Mouse (Mus musculus): Measurements from ENCODE around the gene Rnf150.

Gene Rnf150

DNA sequence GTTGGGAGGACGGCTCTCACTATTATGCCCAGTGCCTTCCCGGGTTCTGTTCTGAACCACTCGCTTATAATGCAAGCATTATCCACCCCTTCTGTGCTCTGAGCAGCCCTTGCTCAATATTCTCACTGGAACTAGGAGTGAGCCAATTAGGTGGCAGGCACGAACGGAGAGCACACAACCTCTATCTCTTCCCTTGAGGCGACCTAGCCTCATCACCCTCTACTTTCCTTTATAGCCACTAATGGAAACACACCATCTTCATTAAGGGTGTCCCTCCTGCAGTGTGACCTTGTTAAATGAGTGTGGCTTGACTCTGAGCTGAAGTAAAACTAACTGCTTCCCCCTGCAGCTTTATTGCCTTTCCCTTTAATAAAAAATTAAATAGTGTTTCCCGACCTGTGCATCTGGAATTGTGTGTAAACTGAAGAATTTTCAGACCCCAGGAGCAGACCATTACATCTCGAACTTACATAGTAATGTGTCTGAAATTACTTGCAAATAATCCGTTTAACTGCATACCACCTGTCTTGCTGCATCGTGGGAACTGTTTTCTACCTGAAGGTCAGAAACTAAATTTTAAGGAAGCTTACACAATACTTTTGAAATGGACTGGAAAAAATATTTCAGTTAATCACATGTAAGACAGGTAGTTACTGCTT is 26.0 kb downstream of the Rnf150 start:
- no peak for DNase-seq (ENCODE audit: low read depth, low spot score)

DNA sequence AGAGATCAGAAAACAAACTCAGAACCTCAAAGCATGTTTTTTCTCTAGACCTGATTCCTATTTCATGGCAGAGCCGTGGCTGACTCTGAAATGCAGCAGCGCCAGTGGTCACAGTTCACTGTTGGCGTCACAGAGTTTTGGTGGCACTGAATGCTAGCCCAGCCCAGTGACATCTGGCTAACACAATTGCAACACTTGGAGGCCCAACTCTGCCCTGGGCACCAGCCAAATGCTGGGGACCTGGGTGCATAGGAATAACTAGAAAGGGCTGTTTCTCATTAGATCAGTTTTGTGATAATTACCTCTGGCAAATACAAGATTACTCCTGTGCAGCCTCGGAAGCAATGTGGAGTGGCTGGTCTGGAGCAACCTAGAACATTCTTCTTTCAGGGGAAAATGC is 31.9 kb downstream of the Rnf150 start:
- DNase-seq (ENCODE audit: low read depth, low spot score) = no peak

DNA sequence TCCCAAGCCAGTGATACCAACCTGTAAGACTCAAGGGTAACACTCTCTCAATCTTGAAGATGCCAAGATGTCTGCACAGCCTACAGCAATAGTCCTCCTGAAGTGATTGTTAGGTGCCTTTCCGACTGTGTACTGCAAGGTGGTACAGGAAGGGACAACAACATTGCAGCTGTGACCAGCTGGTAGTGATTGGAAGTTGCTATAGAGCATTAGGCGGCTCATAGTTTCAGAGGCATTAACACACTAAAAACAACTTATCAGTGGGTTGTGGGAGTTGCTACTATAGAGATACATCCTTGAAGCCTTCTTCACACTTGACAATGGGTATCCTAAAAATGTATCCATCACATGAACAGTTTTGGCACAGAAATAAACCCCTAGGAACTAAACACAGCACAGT is 33.6 kb downstream of the Rnf150 start:
- DNase-seq (ENCODE audit: low read depth, low spot score) = no peak

DNA sequence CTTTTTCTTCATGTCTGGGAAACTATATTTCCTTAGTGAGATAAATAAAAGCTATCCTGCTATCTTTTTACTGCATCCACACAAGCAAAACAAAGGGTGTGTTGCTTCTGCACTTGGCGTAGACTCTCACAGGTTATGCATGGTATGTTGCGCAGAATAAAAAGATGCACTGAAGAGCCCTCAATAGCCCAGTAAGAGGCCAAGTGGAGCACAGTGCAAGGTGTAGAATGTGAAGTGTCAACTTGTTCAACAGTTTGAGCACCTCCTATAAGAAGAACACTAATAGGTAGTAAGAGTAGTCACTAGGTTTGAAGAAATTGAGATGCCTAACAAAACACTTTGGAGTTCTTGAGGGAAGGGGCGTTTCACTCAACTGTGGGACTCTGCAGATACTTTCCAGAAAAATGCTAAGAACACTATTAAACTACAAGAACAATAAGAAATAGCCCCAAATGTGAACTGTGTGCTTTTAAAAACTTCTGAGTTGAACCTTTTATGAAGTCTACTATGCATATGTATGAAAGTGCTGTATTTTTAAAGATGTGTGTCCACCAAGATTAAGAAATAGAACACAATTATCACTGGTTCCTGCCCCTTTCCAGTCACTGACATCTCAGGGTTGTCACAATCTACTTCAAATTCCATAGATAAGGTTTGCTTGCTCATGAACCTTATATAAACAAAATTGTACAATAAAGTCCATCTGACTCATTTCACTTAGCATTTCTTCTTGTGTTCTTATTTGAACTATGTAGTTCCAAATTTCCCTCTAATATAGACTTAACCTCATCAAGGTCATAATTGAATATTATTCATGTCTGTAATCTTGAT is 34.7 kb downstream of the Rnf150 start:
- DNase-seq (ENCODE audit: low read depth, low spot score) = no peak

DNA sequence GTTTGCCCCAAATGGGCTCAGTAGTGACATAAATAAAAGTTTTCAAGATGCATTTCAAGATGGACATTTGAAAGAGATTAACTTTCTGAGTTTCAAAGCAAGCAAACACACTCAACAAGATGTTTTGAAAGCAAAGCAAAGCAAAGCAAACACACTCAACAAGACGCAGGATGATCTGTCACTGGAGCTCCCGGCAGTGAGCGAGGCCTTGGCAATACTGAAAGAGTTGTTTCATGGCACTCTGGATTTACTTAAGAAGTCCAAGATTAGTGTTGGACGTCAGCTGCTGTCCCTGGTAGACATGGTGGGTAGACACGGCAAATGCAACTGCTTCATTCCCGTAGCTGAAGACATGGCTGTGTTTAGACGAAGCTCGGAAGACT is 35.3 kb downstream of the Rnf150 start:
- DNase-seq (ENCODE audit: low read depth, low spot score) = no peak

DNA sequence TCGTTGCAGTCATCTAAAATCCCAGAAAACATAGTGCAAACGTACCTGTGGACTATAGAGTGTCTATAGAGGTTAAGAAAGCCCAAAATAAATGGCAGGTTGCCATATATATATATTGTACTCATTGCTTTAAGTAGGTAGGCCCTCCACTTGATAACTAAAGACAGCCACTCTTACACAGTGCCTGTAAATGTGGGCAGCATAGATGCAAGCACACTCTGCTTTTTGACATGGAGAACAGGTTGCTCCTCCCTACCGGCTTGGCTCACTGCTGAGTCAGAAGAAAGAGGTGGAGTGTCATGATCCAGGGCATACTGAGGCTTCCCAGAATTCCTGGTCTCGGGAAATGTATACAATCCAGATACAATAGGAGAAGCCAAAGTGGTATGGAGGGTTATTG is 37.8 kb downstream of the Rnf150 start:
- no peak for DNase-seq (ENCODE audit: low read depth, low spot score)

DNA sequence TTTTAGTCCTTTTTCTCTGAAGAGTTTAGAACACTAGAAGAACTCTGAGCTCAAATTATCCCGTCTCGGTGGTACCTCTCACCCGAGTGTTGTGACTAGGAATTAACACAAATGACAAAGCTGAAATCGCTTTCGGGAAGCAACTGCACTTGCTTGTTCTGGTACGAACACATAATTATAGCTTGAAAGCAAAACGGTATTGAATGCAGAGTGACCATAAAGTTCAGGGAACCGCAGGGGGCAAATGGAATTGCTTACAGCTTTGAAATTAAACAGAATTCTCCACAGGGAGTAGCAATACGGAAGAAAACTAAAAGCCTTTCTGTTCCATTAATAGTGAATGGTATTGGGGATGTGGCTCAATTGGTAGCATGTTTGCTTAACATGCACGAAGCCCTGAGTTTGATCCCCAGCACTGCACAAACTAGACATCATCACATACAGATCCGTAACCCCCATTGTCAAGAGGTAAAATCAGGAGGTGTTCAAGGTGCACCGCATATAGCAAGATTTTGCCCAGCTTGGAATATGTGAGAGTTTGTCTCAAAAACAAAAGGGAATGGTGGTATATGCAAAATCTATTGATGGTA is 38.5 kb downstream of the Rnf150 start:
- DNase-seq (ENCODE audit: low read depth, low spot score) = no peak

DNA sequence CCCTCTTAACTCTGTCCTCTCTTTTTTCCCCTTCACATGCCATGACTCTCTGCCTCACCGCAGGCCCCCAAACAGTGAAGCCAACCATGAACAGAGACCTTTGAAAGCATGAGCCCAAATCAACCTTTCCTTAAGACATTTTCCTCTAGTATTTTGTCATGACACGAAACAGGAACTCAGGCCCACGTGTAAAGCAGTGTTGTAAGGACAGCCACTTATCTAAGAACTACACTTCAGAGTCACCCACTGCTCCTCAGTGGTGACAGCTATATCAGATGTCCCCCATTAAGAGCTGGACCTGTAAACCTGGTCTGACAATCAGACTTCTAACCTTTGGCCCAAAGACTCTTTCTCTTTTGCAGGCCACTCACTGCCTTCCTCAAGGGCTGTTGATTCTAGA is 40.3 kb downstream of the Rnf150 start:
- DNase-seq (ENCODE audit: low read depth, low spot score) = no peak

DNA sequence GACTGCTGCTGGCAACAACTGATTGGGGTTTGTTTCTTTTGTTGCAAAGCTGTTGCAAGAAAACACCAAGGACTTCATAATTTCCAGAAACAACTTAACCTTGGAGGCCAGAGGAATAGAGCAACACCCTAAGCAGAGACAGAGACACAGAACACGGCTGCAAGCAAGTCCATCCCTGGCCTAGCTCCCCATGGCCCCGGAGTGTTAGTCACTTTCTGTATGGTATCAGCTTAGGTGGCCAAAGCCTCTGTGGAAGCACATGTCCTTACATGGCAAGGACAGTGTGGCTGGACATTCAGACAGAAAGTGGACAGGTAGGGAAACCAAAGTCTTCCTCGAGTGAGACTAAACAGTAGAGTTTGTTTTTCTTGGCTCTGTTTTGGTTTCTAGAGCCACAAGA is 44.1 kb downstream of the Rnf150 start:
- no peak for DNase-seq (ENCODE audit: low read depth, low spot score)

DNA sequence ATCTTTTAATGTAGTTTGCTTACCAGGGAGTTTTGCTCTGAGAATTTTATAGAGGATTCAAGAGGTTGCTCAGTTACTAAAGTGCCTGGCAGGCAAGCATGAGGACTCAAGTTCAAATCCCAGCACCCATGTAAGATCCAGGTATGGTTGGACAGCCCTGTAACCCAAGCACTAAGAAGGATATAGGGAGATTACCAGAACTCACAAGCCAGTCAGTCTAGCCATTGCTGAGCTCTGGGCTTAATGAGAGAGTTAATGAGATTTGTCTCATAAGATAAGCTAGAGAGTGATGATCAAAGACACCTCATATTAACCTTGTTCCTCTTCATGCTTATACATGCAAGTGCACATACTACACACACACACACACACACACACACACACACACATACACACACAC is 48.3 kb downstream of the Rnf150 start:
- peak; percentile 54 for DNase-seq (ENCODE audit: low read depth, low spot score)

DNA sequence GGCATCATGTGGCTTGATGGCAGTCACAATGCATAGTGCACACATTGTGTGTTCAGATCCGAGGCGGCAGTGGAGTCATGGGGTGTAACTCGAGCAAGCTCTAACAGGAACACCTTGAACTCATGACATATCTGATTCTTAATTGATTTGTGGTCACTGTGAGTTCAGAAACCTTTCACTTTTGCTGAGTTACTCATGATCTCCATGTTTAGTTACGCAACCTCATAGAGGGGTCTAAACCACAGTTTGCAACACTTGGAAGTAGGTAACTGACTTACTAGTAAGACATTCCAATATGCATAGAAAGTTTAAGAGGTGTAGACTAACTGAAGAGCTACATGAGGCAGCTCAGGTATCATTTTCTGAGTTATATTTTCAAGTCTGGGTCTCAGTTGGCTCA is 49.1 kb downstream of the Rnf150 start:
- no peak for DNase-seq (ENCODE audit: low read depth, low spot score)

DNA sequence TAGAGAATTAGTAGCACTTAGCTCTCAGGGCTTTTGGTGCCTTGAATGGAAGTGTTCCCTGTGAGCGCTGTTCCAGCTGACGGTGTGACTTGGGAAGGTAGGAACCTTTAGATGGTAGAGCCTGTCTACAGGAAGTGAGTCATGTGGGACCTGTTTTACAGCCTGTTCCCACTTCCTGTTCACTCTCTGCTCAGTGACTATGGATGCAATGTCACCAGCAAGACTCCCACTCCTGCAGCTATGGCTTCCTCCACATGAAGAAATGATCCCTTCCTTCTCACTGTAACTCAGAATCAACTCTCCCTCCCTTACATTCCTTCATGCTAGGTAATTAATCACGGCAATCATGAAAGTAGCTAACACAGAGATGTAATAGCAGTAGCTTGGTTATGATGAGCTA is 51.4 kb downstream of the Rnf150 start:
- DNase-seq (ENCODE audit: low read depth, low spot score) = no peak

DNA sequence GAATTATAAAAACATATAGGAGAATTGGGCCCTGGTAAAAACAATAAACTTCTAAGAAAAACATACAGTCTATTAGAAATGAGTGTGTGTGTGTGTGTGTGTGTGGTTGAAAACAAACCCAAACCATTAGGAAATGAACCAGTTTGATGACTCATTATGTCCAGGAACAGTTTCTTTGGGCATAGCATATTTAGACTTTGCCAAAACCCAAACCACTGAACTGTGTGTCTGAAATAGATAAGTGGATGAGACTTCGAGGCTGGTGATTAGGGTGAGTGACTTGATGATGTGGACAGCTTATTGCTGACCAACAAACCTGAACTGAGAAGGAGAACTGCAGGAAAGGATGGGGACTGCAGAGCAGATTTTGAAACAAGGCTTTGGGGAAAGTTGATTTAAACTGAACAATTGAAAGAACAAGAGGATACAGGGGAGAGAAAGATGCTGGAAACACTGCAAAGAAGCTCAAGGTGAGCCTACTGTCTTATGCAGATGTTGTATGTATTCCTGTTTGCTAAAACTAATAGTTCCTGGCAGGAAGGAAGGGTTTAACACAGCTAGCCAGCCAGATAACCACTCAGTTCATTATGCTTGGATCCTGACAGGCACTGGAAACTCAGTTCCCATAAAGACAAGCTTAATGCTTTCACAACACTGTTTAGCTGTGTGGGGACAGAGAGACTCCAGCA is 53.8 kb downstream of the Rnf150 start:
- no peak for DNase-seq (ENCODE audit: low read depth, low spot score)

DNA sequence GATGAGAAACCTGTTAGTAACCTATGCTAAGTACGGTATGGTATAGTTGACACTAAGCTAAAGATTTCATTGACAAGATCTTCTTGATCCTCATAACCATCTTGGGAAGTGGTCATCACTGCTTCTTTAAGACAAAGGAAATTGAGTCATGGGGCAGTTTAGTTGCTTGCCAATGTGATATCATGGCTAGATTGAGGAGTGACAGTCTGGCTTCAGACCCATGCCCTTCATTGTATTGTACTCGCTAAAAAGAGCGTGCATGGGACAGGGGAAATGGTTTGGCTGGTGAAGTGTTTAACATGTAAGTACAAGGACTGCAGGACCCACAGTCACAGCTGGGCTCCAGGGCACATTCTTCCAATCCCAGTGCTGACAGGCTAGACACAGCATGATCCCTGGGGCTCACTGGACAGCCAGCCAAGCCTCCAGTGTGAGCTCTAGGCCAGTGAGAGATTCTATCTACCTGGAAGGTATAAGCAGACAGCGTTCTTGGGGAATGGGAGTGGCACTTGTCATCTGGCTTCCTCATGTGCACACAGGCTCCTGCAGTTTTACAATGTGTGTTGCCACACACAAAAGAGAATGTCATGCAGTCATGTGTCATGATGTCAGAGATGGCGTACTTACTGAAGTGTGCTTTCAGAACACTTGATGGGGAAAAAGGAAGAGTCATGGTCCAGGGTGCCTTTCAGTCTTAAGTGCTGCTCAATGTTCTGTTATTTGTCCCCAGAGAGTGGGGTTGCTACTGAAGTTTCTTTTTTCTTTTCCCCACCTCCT is 54.6 kb downstream of the Rnf150 start:
- DNase-seq (ENCODE audit: low read depth, low spot score) = no peak

DNA sequence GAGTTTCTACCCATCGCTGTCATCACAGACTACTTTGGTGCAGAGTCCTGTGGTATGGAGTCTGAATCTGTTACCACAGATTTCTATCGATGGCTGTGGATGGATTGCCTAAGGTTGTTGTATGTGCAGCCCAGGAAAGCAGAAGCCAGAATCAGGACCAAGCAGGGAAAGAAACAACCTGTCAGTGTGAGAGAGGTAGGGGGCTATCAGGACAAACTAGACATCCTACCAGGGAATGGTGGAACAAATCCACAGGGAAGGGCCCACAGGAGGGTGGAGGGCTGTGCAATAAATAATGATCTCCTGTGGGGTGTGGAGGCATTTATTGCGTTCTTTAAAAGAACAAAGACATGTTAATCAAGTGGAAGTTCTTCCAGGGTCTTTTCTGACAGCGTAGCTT is 56.5 kb downstream of the Rnf150 start:
- no peak for DNase-seq (ENCODE audit: low read depth, low spot score)

DNA sequence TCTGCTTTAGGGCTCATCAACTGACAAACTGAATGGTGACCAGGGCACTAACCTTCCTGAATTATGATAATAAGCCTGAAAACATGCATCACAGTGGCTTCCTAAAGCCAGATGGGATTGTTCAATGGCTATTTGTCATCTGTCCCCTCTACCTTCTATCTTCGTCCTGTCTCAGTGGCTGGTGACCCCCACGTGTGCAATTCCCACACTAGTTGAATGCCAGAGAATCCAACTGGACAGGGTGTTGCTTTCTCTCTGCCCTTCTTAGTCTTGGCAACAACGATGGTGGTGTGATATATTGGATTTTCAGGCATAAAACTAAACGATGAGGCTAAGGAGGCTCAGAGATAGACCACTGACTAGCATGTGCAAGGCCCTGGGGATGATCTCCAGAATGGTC is 57.0 kb downstream of the Rnf150 start:
- no peak for DNase-seq (ENCODE audit: low read depth, low spot score)

DNA sequence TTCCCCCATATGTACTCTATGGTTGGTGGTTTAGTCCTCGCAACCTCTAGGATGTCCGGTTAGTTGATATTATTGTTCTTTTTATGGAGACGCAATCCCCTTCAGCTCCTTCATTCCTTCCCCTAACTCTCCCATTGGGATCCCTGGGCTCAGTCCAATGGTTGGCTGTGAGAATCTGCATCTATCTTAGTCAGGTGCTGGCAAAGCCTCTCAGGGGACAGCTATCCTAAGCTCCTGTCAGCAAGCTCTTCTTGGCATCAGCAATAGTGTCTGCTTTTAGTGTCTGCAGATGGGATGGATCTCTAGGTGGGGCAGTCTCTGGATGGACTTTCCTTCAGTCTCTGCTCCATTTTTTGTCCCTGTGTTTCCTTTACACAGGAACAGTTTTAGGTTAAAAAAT is 62.1 kb downstream of the Rnf150 start:
- no peak for DNase-seq (ENCODE audit: low read depth, low spot score)

DNA sequence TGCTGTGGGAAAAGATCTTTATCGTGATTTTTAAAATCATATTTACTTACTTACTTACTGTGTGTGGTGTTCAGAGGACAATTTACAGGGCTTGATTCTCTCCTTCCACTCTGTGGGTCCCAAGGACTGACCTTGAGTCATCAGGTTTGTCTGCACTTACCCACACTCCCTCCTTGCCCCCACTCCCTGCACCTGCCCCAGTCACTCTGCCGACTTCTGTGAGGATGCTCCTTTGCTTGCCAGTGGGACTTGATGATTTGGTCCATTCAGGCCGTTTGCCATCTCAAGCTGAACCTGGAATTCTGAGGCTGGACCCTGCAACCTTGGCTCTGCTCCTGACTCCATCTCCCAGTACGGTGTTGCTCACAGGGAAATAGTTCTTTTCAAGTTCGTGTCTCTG is 63.4 kb downstream of the Rnf150 start:
- no peak for DNase-seq (ENCODE audit: low read depth, low spot score)

DNA sequence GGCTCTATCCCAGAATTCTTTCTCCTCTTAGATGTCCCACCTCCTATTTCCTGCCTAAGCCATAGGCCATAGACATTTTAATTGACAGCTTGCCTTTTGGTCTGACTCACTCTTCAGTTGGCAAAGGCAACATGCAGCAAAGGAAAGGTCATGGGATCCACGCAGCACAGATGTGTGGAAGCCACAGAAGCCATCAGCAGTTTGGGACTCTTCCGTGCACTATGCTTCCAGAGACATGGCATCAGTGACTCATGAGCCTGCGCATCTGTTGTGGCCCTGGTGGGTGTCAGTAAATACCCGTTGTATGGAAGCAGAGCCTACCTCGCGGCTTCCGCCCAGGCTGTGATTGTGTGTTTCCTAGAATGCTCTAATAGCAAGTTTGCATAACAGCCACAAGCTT is 68.4 kb downstream of the Rnf150 start:
- no peak for DNase-seq (ENCODE audit: low read depth, low spot score)

DNA sequence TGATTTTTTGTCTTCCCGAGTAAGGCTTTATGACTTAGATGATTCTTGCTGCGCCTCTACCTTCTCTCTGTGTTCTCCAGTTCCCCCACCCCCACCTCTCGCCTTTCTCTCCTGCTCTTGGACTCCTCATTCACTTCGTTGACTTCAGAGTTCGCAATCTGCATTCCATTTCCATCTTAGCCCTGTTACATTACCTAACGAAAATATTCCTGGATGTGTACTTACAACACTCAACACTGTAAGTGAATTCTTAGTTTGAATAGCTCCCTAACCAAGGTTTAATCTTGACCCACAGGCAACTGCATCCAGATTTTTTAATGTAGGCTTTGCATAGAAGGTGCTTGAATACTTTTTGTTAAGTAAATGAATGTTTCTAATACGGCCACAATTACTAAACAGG is 73.0 kb downstream of the Rnf150 start:
- DNase-seq (ENCODE audit: low read depth, low spot score) = no peak

DNA sequence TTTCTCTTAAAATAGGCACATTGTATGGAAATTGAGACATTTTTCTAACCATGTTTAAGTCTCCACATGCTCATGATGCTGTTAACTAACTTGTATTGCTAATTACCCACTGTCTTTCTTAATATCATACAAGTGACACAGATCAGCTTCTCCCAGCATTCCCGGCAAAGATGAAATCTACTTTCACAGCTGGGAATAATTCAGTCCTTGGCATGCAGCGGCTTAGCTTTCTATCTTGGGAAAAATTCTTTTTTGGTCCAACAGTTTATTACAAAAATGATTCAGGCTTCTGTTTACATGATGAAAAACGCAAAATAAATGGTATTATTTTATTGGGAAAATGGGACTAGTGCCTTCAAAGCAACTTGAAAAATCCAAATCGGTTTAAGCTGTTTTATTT is 73.7 kb downstream of the Rnf150 start:
- no peak for DNase-seq (ENCODE audit: low read depth, low spot score)

DNA sequence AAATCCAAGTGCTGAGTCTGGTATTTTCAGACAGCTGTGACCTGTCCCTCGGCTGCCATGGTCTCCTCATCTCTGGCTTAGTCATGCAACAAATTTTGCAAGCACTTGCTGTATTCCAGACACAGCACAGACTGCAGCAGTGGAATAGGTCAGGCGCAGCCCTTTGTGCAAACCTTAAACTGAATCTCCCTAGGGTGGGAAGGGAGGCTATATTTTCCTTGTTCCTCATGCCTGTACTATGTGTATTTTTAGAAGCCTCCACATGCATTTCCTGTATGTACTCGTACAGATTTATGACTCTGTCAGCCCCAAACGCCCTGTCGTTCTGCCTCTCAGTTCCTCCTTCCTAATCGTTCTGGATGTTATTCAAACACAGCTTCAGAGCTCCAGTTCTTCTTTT is 76.8 kb downstream of the Rnf150 start:
- DNase-seq (ENCODE audit: low read depth, low spot score) = no peak

Measured in retina, adult 2 months (tissue).